Mouse (Mus musculus): ENCODE measurements around the gene Slfn2. TPM values are rescaled to one million over a fixed set of nuclear protein-coding genes. Genes with fewer than 3 reads are reported as not detected.
"Not testable (repeated sequence)": the region's sequence is repeated elsewhere in the genome, so short reads cannot be mapped to it uniquely, and the experiment has no call there.

Slfn2 gene
- 22.3 and 22.7 TPM in 2 replicates for polyA plus RNA-seq (2015; fragmentation: Nextera tagmentation; extraction: Ambion mirVana)

GRCm38 (mm10) chr11:83064946-83065345 lies at the start of gene Slfn2:
Gene Slfn2 (plus strand): TSS chr11:83065112.
- DNase-seq, result no peak
- H3K4me1 ChIP-seq (ENCODE audit: insufficient read depth), result peaks cover 5% of the 10 kb centered on the region; the same call in 1 of the 2 replicates
- peak within 1 kb of the TSS; percentile 54 for H3K4me2 ChIP-seq (ENCODE audit: low read depth, low read length)
- H3K36me3 ChIP-seq (replicated peaks; ENCODE audit: insufficient read depth, low read length), result peaks cover 13% of the 10 kb centered on the region
- TF ChIP-seq EP300 (IDR thresholded peaks at IDR 0.05; ENCODE audit: low read depth) (no peak), CTCF (IDR thresholded peaks at IDR 0.05; ENCODE audit: low read depth) (no peak)
- WGBS (ENCODE audit: insufficient replicate concordance), result 73% methylated on average over 2 of the region's 2 CpGs
- no peaks in the 10 kb centered on the region for H3K9me3 ChIP-seq (ENCODE audit: low read length)
- no peaks in the 10 kb centered on the region for H3K27me3 ChIP-seq (ENCODE audit: insufficient read depth, low read length)
- no peak for ATAC-seq
- peak within 1 kb of the TSS; percentile 78 for H3K27ac ChIP-seq (ENCODE audit: low read depth)
- H3K9ac ChIP-seq (replicated peaks), result peak within 1 kb of the TSS; percentile 72
- peak within 1 kb of the TSS; percentile 49 for H3K4me3 ChIP-seq (ENCODE audit: low read depth, low read length)

GRCm38 (mm10) chr11:83016093-83016492 lies 48.8 kb upstream of the Slfn2 start:
- no peak overlapping the region for H3K27ac ChIP-seq (ENCODE audit: low read depth)
- ATAC-seq (no peak), DNase-seq (no peak)
- H3K4me2 ChIP-seq (ENCODE audit: low read depth, low read length), result no peak overlapping the region
- no peaks in the 10 kb centered on the region for H3K9me3 ChIP-seq (ENCODE audit: low read length)
- no peak overlapping the region for H3K4me3 ChIP-seq (ENCODE audit: low read depth, low read length)
- no peaks in the 10 kb centered on the region for H3K36me3 ChIP-seq (replicated peaks; ENCODE audit: insufficient read depth, low read length)
- no peak for TF ChIP-seq CTCF (IDR thresholded peaks at IDR 0.05; ENCODE audit: low read depth)
- TF ChIP-seq EP300 (IDR thresholded peaks at IDR 0.05; ENCODE audit: low read depth), result no peak
- no peak overlapping the region for H3K9ac ChIP-seq (replicated peaks)
- H3K4me1 ChIP-seq (ENCODE audit: insufficient read depth), result 0 out of 2 replicates have a peak, but pooled peaks cover 3% of the 10 kb centered on the region
- no peaks in the 10 kb centered on the region for H3K27me3 ChIP-seq (ENCODE audit: insufficient read depth, low read length)

GRCm38 (mm10) chr11:83019561-83020519 lies 45.1 kb upstream of the Slfn2 start:
- WGBS (ENCODE audit: insufficient replicate concordance), result 58% methylated on average over 18 of the region's 18 CpGs
- peak overlapping the region; percentile 83 for H3K27ac ChIP-seq (ENCODE audit: low read depth)
- H3K9me3 ChIP-seq (ENCODE audit: low read length); ATAC-seq; H3K27me3 ChIP-seq (ENCODE audit: insufficient read depth, low read length); DNase-seq; H3K36me3 ChIP-seq (replicated peaks; ENCODE audit: insufficient read depth, low read length); H3K4me1 ChIP-seq (ENCODE audit: insufficient read depth): not testable (repeated sequence)
- peak overlapping the region; percentile 68 for H3K4me2 ChIP-seq (ENCODE audit: low read depth, low read length)
- peak overlapping the region; percentile 53; the same call in 1 of the 2 replicates for H3K9ac ChIP-seq (replicated peaks)
- peak overlapping the region; percentile 48 for H3K4me3 ChIP-seq (ENCODE audit: low read depth, low read length)

GRCm38 (mm10) chr11:83020621-83021020 lies 44.3 kb upstream of the Slfn2 start, which contains the start of gene Slfn8:
Gene Slfn8 (minus strand): TSS chr11:83020810.
- Histone ChIP-seq H3K9me3 (ENCODE audit: low read length) (no peaks in the 10 kb centered on the region), H3K27ac (ENCODE audit: low read depth) (peak within 1 kb of the TSS; percentile 83), H3K36me3 (replicated peaks; ENCODE audit: insufficient read depth, low read length) (no peaks in the 10 kb centered on the region), H3K4me2 (ENCODE audit: low read depth, low read length) (peak within 1 kb of the TSS; percentile 68), H3K4me1 (ENCODE audit: insufficient read depth) (0 out of 2 replicates have a peak, but pooled peaks cover 3% of the 10 kb centered on the region), H3K4me3 (ENCODE audit: low read depth, low read length) (peak within 1 kb of the TSS; percentile 48), H3K9ac (replicated peaks) (peak within 1 kb of the TSS; percentile 53; the same call in 1 of the 2 replicates), H3K27me3 (ENCODE audit: insufficient read depth, low read length) (no peaks in the 10 kb centered on the region)
- TF ChIP-seq CTCF (IDR thresholded peaks at IDR 0.05; ENCODE audit: low read depth) (no peak), EP300 (IDR thresholded peaks at IDR 0.05; ENCODE audit: low read depth) (no peak)
- DNase-seq, result peak; percentile 45
- WGBS (ENCODE audit: insufficient replicate concordance), result 30% methylated on average over 5 of the region's 5 CpGs
- ATAC-seq, result no peak

GRCm38 (mm10) chr11:83038686-83039085 lies 26.2 kb upstream of the Slfn2 start:
- not testable (repeated sequence) for H3K4me3 ChIP-seq (ENCODE audit: low read depth, low read length); H3K27ac ChIP-seq (ENCODE audit: low read depth); H3K36me3 ChIP-seq (replicated peaks; ENCODE audit: insufficient read depth, low read length); H3K9me3 ChIP-seq (ENCODE audit: low read length); H3K4me1 ChIP-seq (ENCODE audit: insufficient read depth); H3K4me2 ChIP-seq (ENCODE audit: low read depth, low read length); H3K9ac ChIP-seq (replicated peaks); DNase-seq; ATAC-seq; H3K27me3 ChIP-seq (ENCODE audit: insufficient read depth, low read length)
- 68% methylated on average over 3 of the region's 3 CpGs for WGBS (ENCODE audit: insufficient replicate concordance)

- WGBS (ENCODE audit: insufficient replicate concordance), result 11% methylated on average over 1 of the region's 1 CpGs
- H3K4me1 ChIP-seq (ENCODE audit: insufficient read depth), result no peaks in the 10 kb centered on the region; the same call in 1 of the 2 replicates
- H3K27me3 ChIP-seq (ENCODE audit: insufficient read depth, low read length), result no peaks in the 10 kb centered on the region
- H3K4me2 ChIP-seq (ENCODE audit: low read depth, low read length), result peak overlapping the region; percentile 67; the same call in 1 of the 2 replicates
- no peak for DNase-seq
- H3K4me3 ChIP-seq (ENCODE audit: low read depth, low read length), result no peak overlapping the region
- H3K27ac ChIP-seq (ENCODE audit: low read depth), result no peak overlapping the region
- ATAC-seq, result no peak
- no peak overlapping the region for H3K9ac ChIP-seq (replicated peaks)
- no peaks in the 10 kb centered on the region for H3K9me3 ChIP-seq (ENCODE audit: low read length)
- TF ChIP-seq EP300 (IDR thresholded peaks at IDR 0.05; ENCODE audit: low read depth) (no peak), CTCF (IDR thresholded peaks at IDR 0.05; ENCODE audit: low read depth) (no peak)
- no peaks in the 10 kb centered on the region for H3K36me3 ChIP-seq (replicated peaks; ENCODE audit: insufficient read depth, low read length)
These were observed 25.8 kb upstream of the Slfn2 start for GRCm38 (mm10) chr11:83039156-83039555.

Measured in liver, postnatal 0 days (tissue).